Mouse (Mus musculus): ENCODE measurements around the gene Tmtc4.

Gene Tmtc4

GRCm38 (mm10) chr14:122902884-122903283, 81.0 kb downstream of the Tmtc4 start:
- DNase-seq (ENCODE audit: low spot score in 2 of 2): no peak

GRCm38 (mm10) chr14:122902136-122902535, 81.7 kb downstream of the Tmtc4 start:
- no peak for DNase-seq (ENCODE audit: low spot score in 2 of 2)

DNA sequence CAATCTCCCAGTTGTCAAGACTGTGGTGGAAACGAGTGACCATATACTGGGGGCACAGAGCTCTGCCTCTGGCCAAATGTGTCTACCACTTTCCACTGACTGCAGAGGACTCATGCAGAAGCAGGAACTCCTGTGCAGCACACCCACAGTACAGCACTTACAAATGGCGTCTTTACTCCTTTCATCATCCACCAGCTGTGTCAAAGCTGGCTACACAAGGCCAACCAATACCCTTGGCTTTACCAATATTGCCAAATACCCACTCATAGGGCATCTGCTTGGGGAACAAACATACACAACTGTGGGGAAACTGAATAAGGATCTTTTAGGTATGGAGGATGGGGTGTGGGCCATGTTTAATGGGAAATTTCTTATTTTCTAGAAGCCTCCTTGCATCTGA, 82.1 kb downstream of the Tmtc4 start:
- DNase-seq (ENCODE audit: low spot score in 2 of 2): no peak

- no peak for DNase-seq (ENCODE audit: low spot score in 2 of 2)
These were observed 82.7 kb downstream of the Tmtc4 start for GRCm38 (mm10) chr14:122901177-122901576.

DNA sequence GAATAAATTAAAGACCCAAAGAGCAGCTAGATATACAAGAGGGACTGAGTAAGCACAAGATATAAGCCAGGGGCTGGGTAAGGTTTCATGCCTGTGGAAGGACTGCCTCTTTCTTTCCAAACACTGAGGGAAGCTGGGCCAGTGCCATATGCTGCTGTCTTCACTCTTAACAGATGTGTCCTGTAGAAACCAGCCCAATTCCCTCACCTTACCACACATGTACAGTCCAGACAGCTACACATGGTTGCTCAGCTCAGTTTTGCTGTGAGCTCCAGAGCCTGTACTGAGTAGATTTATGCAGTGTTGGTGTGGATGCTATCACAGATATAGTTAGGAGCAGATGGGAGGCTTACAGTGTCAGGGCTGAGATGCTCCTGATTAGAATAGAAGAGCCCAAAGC, 83.2 kb downstream of the Tmtc4 start:
- DNase-seq (ENCODE audit: low spot score in 2 of 2): no peak

- no peak for DNase-seq (ENCODE audit: low spot score in 2 of 2)
These were observed 85.3 kb downstream of the Tmtc4 start for GRCm38 (mm10) chr14:122898550-122898949.

GRCm38 (mm10) chr14:122896106-122896505, 87.7 kb downstream of the Tmtc4 start:
- no peak for DNase-seq (ENCODE audit: low spot score in 2 of 2)

DNA sequence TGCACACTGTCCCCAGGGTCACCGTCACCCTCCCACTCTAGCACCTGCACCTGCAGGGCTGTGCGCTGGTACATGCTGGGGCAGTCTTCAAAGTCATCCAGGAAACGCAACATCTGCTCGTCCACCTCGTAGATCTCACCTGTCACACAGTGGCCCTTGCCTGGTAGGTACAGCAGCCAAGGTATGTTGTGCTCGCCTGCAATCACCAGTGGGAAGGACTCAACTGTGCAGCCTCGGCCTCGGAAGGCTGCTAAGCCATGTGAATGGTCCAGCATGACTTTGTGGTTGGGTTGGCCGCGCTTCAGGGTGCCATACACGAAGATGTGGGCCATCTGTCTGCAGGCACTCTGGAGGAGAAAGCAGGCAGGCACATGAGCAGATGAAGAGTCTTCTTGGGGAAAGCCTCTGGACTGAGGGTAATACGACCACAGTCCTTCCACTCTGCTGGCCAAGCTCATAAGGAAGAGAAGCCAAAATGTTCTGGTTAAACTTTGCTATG, 92.3 kb downstream of the Tmtc4 start:
- no peak for DNase-seq (ENCODE audit: low spot score in 2 of 2)

GRCm38 (mm10) chr14:122888480-122888872, 95.4 kb downstream of the Tmtc4 start:
- DNase-seq (ENCODE audit: low spot score in 2 of 2): no peak

- no peak for DNase-seq (ENCODE audit: low spot score in 2 of 2)
These were observed 95.9 kb downstream of the Tmtc4 start for GRCm38 (mm10) chr14:122887702-122888479.

GRCm38 (mm10) chr14:122887278-122887677, 96.6 kb downstream of the Tmtc4 start:
- no peak for DNase-seq (ENCODE audit: low spot score in 2 of 2)

- DNase-seq (ENCODE audit: low spot score in 2 of 2): no peak
These were observed 97.9 kb downstream of the Tmtc4 start for GRCm38 (mm10) chr14:122885893-122886292.

GRCm38 (mm10) chr14:122883821-122884584, 99.8 kb downstream of the Tmtc4 start:
- DNase-seq (ENCODE audit: low spot score in 2 of 2): no peak

DNA sequence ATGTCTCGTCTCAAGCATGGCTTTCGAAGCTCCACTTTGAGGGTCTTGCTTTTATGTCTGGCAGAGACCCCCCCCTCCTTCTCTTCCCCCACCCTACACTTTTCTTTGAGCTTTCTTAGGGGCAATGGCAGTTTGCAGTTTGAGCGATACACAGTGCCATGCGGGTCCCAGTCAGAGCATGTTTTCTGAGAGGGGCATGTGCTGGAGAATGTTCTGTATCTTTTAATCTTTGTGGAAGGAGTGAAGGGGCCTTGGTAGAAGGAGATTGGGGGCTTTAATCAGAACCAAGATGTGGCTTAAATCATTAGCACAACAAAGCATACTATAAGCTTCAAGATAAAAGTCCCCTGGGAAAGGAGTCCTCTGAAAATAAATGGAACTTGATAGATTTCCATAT, 100.4 kb downstream of the Tmtc4 start:
- DNase-seq (ENCODE audit: low spot score in 2 of 2): no peak

- no peak for DNase-seq (ENCODE audit: low spot score in 2 of 2)
These were observed 100.9 kb downstream of the Tmtc4 start for GRCm38 (mm10) chr14:122882795-122883409.

- no peak for DNase-seq (ENCODE audit: low spot score in 2 of 2)
These were observed 101.6 kb downstream of the Tmtc4 start for GRCm38 (mm10) chr14:122882201-122882639.

DNA sequence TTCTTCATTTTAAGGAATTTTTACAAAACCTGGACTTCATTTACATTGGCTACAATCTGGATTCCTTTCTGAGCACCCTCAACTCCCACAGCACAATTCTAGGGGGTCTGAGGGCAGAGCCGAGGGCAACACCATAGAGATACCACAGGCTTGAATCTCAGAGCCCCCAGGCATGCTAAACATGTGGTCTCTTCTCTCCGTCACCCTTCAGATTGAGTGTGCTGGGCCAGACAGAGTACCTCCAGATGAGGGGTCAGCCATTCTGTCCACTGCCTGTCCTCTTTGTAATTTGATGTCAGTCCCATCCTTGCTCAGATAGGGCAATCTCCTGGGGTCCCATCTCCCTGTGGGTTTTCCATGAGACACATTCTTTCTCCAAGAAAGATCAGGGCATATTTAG, 102.1 kb downstream of the Tmtc4 start:
- no peak for DNase-seq (ENCODE audit: low spot score in 2 of 2)

DNA sequence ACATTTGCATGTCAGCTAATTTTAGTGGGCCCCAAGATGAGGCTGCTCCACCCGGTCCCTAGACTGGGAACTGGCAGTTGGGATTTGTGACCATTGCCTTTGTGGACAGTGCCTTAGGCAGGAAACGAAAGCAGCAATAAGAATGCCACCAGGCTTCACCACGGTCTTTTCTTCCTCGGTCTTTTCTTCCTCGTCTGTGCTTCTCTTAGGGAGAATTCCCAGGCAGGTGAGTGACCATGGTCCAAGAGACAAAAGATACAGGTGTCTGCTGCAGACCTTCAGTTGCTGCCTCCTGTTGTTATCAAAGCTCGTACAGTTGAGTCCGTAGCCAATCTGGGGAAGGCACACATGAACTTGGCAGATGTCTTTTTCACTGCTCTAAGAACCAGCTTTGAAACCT, 103.5 kb downstream of the Tmtc4 start:
- DNase-seq (ENCODE audit: low spot score in 2 of 2): no peak

DNA sequence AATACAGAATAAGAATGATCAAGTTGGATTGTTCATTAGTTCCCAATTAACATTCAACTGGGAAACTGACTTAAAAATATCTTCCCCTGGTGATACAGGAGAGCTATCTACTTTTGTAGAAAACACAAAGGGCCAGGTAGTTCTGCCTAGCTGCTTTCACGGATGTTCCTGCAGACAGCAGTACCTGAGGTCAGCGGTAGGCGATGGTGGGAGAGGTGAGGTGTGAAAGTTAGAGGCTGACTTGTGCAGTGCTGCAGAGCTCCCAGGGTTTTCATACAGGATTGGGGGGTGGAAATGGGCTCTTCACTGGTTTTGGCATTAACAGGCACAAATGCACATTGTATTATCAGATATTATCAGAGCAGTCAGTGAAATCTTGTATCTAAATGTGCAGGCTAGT, 106.0 kb downstream of the Tmtc4 start:
- no peak for DNase-seq (ENCODE audit: low spot score in 2 of 2)

GRCm38 (mm10) chr14:122876723-122877122, 107.1 kb downstream of the Tmtc4 start:
- no peak for DNase-seq (ENCODE audit: low spot score in 2 of 2)

DNA sequence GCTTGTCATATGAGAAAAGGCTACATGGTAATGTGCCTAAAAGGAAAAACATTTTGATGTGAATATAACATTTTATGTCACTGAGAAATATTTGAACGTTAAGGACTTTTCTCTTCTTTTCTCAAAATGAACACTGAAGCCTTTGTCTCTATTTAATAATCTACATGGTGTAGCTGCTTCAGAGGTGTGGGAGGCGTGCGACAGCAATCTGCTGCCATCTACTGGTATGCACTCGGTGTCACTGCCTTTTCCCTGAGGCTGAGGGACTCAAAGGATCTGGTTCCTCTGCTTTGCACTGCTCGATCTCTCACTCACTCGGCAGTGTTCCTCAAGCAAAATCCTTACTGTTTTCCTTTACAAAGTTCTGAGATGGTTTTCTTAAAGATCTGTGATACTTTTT, 107.7 kb downstream of the Tmtc4 start:
- DNase-seq (ENCODE audit: low spot score in 2 of 2): peak; percentile 17 to 48

DNA sequence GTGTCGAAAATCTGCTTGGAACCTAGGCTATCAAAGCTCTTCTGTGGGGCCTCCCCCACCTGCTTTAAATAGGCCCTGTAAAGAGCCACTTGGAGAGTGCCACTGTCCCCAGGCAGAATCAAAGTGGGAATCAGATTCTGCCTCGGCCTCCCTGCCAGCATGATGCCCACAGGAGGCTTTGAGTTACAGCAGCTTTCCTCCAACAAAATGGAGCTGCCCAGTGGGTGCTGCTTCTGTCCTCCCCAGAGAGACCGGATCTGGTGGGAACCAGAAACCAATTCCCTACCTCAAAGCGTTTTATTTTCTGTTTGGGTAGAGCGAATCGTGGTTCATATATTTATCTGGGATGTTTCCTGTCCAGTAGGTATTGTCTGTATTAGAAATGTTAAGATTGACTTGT, 108.2 kb downstream of the Tmtc4 start:
- DNase-seq (ENCODE audit: low spot score in 2 of 2): no peak

GRCm38 (mm10) chr14:122875056-122875455, 108.8 kb downstream of the Tmtc4 start:
- DNase-seq (ENCODE audit: low spot score in 2 of 2): no peak
